Mouse (Mus musculus) gastrocnemius, adult 18-20 months (tissue): ENCODE measurements around the gene Noxred1. TPM values are rescaled to one million over a fixed set of nuclear protein-coding genes. Genes with fewer than 3 reads are reported as not detected.

Experiments
- microRNA-seq: library from miRNA; unstranded; fragments of <30 nt; microRNA quantifications from one replicate; pipeline ENCODE4 v1.2.0, GENCODE M21; 2021
- total RNA-seq, 2 experiments: library from RNA; stranded (reverse); gene quantifications; 2 replicates each; pipeline ENCODE4 v1.2.3; 2021

The Noxred1 gene
- total RNA-seq, 2 experiments from 2014 or later: 0.55 to 0.94 TPM

Small RNA genes within 50 kb of the gene (microRNA-seq; reads per million reads assigned to microRNA genes)
- gene Gm47293: not detected

Other genes starting within 250 kb of the Noxred1 start
- gene Zdhhc22, start 248.3 kb downstream of the Noxred1 start, total RNA-seq: not detected
- gene Tmem63c, start 217.4 kb downstream of the Noxred1 start, total RNA-seq: not detected
- gene Ngb, start 136.2 kb downstream of the Noxred1 start, total RNA-seq: not detected
- gene Gstz1, start 91.6 kb downstream of the Noxred1 start, total RNA-seq: 10 to 100 TPM; 35.6 to 42.6 TPM
- gene Pomt2, start 90.8 kb downstream of the Noxred1 start, total RNA-seq: 1 to 10 TPM; 4.1 to 5.3 TPM
- gene Samd15, start 39.0 kb downstream of the Noxred1 start, total RNA-seq: under 1 TPM in 1 of 2 experiments, not detected in 1; 0.25 TPM
- gene Tmed8, start 38.3 kb downstream of the Noxred1 start, total RNA-seq: 1 to 10 TPM; 1.3 to 1.4 TPM
- 1 to 10 TPM; 6.1 to 9.1 TPM for gene Vipas39, start 27.5 kb upstream of the Noxred1 start, total RNA-seq
- gene Ahsa1, start 27.7 kb upstream of the Noxred1 start, total RNA-seq: 100 to 1,000 TPM; 121 to 129 TPM
- not detected for gene Ism2, start 61.0 kb upstream of the Noxred1 start, total RNA-seq
- gene Sptlc2, start 149.6 kb upstream of the Noxred1 start, total RNA-seq: 1 to 10 TPM; 7.9 to 10.0 TPM
- 100 to 1,000 TPM; 159 to 162 TPM for gene Slirp, start 205.2 kb upstream of the Noxred1 start, total RNA-seq
- 1 to 10 TPM; 4.1 to 5.5 TPM for gene Alkbh1, start 205.3 kb upstream of the Noxred1 start, total RNA-seq
- gene Snw1, start 233.5 kb upstream of the Noxred1 start, total RNA-seq: 10 to 100 TPM; 48.5 to 49.7 TPM